Mouse (Mus musculus) heart, postnatal 0 days (tissue): Measurements from ENCODE around the gene Sox6.

Experiments
- CTCF ChIP-seq: IDR thresholded peaks from 2 replicates; pipeline ENCODE4 v1.5.1; 2016; ENCODE audit warnings: antibody characterized with exemption, control low read depth, low read depth
- EP300 ChIP-seq: IDR thresholded peaks from 2 replicates; pipeline ENCODE4 v1.6.1; 2016; ENCODE audit warnings: antibody characterized with exemption, low read depth

- TF ChIP-seq CTCF (no peak), EP300 (no peak)
Observed at GRCm38 (mm10) chr7:115485664-115486409, 552.8 kb downstream of the Sox6 start.
